Mouse (Mus musculus) lung, postnatal 0 days (tissue): ENCODE measurements around the gene Tssk2.

Experiments
- CTCF ChIP-seq: IDR thresholded peaks from 2 replicates; pipeline ENCODE4 v1.5.1; 2016; ENCODE audit warnings: antibody characterized with exemption, mild to moderate bottlenecking
- EP300 ChIP-seq: IDR thresholded peaks from 2 replicates; pipeline ENCODE4 v1.6.1; 2016; ENCODE audit warnings: antibody characterized with exemption, mild to moderate bottlenecking, control low read depth

- TF ChIP-seq CTCF = no peak
- TF ChIP-seq EP300 = no peak
Measured at GRCm38 (mm10) chr16:17879571-17879970, 18.9 kb upstream of the Tssk2 start.
